Mouse (Mus musculus): ENCODE measurements around the gene Elovl5.
A peak's percentile ranks its signal among the peaks of the same experiment; 100 is the strongest.

Gene Elovl5

GRCm38 (mm10) chr9:77995235-77995634 is 78.1 kb downstream of the Elovl5 start:
- DNase-seq (ENCODE audit: low spot score in 2 of 2) = no peak

GRCm38 (mm10) chr9:78000586-78001500 is 83.7 kb downstream of the Elovl5 start:
- no peak for DNase-seq (ENCODE audit: low spot score in 2 of 2)

DNA sequence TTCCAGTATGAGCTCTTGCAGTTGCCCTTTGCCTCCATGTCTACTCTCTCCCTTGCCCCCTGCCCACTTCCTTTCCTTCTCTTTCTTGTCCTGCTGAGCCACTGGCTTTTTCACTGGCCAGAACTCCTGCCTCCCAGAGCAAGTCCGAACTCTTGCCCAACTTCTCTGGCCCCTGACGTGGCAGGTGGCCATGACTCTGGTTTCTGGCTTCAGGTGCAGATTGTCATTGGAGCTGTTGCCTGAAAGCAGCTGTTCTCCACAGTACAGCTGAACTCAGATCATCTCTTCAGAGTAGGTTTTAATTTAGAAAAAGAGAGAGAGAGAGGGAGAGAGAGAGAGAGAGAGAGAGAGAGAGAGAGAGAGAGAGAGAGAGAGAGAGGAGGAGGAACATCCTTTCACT is 86.1 kb downstream of the Elovl5 start:
- no peak for DNase-seq (ENCODE audit: low spot score in 2 of 2)

GRCm38 (mm10) chr9:78005481-78005880 is 88.3 kb downstream of the Elovl5 start:
- DNase-seq (ENCODE audit: low spot score in 2 of 2) = peak; percentile 13 to 59

- DNase-seq (ENCODE audit: low spot score in 2 of 2) = peak; percentile 36 to 70
These were observed 89.2 kb downstream of the Elovl5 start for GRCm38 (mm10) chr9:78006209-78007001.

- DNase-seq (ENCODE audit: low spot score in 2 of 2) = no peak
These were observed 92.2 kb downstream of the Elovl5 start for GRCm38 (mm10) chr9:78009382-78009781.

DNA sequence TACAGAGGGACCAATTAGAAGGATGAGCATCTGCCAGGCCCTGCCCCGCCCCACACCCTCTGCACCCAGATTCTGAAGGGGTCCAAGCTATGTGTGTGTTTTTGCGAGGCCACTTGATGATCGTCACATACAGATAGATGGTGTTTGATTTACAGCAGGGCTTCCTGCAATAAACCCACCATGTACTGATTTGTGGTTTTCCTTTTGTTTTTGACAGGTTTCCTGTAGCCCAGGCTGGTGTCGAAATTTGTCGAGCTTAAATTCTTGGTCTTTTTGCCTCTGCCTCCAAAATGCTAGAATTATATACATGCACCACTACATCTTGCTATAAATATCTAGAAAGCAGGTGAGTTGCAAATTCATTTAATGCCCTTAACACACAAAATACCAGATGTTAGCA is 93.0 kb downstream of the Elovl5 start:
- DNase-seq (ENCODE audit: low spot score in 2 of 2) = no peak

DNA sequence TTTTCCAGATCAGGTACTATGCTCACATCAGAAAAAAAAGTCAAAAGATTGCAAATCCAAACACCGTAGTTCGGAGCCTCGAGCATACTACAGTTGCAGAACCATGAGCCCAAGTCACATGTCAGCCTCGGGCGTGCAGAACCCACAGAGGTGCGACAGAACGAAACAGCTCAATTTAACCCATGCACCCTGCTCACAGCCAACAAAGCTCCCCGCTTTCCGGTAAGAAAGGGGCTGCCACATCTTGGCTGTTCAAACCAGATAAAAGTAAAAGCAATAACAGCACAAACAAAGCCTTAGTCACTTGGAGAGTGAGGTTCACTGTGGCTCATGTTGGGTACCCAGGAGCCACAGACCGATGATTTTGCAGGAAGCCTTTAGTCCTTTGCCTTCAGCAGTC is 93.5 kb downstream of the Elovl5 start:
- DNase-seq (ENCODE audit: low spot score in 2 of 2) = no peak

DNA sequence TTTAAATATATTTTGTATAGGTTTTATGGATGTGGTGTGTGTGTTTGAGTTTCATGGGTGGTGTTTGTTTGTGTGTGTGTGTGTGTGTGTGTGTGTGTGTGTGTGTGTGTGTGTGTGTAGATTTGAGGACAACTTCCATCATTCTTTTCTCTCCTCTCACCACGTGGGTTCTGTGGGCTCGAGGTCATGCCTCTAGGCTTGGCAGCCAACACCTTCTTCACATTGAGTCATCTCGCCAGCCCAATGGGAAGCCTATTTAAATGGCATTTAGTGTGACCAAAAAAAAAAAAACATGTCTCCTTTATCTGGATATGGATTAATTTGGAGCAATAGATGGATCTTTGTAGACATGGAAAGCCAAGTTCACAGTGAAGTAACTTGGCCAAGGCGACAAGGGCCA is 94.9 kb downstream of the Elovl5 start:
- DNase-seq (ENCODE audit: low spot score in 2 of 2) = no peak

GRCm38 (mm10) chr9:78012681-78013080 is 95.5 kb downstream of the Elovl5 start:
- no peak for DNase-seq (ENCODE audit: low spot score in 2 of 2)

- DNase-seq (ENCODE audit: low spot score in 2 of 2) = no peak
These were observed 96.6 kb downstream of the Elovl5 start for GRCm38 (mm10) chr9:78013813-78014212.

DNA sequence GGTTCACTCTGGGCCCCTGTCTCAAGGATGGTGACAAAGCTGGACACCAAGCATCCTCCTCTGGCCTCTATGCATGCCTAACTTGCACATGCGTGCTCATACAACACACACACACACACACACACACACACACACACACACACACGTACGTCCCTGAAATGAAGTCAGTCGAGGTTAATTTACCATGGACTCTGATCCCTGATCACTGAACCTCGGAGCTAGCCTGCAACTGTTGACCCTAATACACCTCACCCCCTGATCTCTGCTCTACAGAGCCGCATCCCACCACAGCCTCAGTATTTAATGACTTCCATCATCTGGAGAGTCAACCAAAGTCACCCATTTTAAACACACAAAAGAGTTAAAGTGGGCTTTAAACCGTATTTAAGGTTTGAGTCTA is 98.7 kb downstream of the Elovl5 start:
- no peak for DNase-seq (ENCODE audit: low spot score in 2 of 2)

DNA sequence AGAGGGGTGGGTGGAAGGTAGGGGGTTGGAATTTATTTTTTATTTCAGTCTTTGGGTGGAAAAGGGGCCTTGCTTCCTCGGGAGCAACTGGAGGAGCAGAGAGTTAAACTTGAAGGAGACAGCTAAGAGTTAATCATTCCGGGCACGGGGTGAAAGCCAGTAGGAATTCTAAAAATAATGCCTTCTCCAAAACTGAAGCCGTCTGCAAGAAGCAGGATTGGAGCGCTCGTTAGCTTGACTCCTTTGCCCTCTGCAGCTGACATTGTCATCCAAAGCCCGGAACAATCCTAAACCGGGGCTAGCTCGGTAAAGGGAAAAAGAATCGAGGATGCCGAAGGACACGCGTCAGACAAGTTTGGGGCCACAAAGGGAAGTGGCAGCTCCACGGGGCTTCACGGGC is 99.1 kb downstream of the Elovl5 start:
- DNase-seq (ENCODE audit: low spot score in 2 of 2) = no peak

GRCm38 (mm10) chr9:78021256-78021655 is 104.1 kb downstream of the Elovl5 start:
- DNase-seq (ENCODE audit: low spot score in 2 of 2) = no peak

- DNase-seq (ENCODE audit: low spot score in 2 of 2) = no peak
These were observed 105.2 kb downstream of the Elovl5 start for GRCm38 (mm10) chr9:78022187-78022945.

DNA sequence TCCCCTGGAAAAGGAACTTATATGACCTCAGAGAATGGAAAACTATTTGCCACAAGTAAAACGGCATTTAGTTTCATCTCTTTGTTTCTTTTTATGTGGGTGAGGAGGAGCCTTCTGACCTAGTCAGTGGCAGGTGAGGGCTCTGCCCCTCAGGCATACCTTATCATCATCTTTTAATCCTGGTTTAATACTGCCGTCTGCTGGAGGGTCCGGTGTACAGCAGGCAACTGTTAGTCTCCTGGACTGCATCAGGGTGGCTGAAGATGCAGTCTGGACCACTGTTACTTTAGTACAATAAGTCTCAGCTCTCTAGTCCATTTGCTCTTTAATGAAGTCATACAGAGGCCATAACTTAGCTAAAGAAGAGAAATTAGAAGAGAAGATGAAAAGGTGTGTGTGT is 107.7 kb downstream of the Elovl5 start:
- peak in 1 of 2 experiments; percentile 57 for DNase-seq (ENCODE audit: low spot score in 2 of 2)

DNA sequence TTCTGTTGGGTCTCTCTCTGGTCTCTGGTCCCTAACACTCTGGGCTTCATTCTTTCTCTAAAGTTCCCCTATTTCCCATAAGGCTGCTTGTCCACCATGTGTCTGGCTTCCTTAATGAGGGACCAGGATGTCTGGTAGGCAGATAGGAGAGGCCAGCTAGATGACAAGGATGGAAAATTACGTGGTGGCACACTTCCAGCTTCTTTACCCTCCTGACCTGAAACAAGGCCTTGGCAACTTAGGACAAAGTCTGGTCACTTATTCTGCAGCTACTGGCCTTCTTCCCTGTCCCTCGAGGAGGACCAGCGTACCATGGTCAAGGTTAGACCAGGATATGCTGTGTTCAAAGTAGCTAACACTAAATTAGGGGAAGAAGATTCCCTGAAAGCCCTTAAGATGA is 109.9 kb downstream of the Elovl5 start:
- no peak for DNase-seq (ENCODE audit: low spot score in 2 of 2)

- DNase-seq (ENCODE audit: low spot score in 2 of 2) = no peak
These were observed 113.8 kb downstream of the Elovl5 start for GRCm38 (mm10) chr9:78030835-78031456.

DNA sequence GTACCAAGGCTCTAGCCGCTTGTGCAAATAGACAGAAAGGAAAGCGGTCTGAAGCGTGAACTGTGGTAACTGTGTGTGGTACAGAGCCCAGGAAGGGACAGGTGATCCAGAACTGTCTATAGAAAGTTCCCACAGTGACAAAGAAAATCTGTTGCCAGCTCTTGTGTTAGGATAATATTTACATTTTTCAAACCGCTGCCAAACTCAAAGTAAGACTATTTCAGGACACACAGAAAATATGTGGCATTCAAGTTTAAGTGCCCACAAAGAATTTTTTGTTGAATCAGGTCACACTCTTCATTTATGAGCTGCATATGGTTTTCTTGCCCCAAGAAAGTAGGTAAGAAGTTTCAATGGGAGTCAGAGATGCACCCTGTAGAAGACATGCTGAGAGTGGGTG is 115.8 kb downstream of the Elovl5 start:
- DNase-seq (ENCODE audit: low spot score in 2 of 2) = no peak

Data from thymus, postnatal 10 days (tissue).